Mouse (Mus musculus) forebrain, embryonic 11.5 days (tissue): ENCODE results near the gene Pbx1. TPM values are rescaled to one million over a fixed set of nuclear protein-coding genes. Genes with fewer than 3 reads are reported as not detected.
A peak's percentile ranks its signal among the peaks of the same experiment; 100 is the strongest.

ENCODE experiments used
- ATAC-seq: fragments of 200-750 bp; cut with Nextera tagmentation; replicated peaks from 2 replicates; pipeline ENCODE4 v1.8.0; 2017; ENCODE audit warnings: moderate TSS enrichment; ENCODE audit not compliant: low FRiP score
- DNase-seq: peaks from one replicate; pipeline ENCODE4 v3.0.0-alpha.2; 2017; ENCODE audit warnings: low spot score
- H3K27ac ChIP-seq: fragments of 300-500 bp; sonication (generic); 2 replicates; pipeline ENCODE4 v1.5.1; 2014; ENCODE audit warnings: low read depth, low read length
- H3K27me3 ChIP-seq: fragments of 300-500 bp; sonication (generic); 2 replicates; pipeline ENCODE4 v1.6.1; 2014; ENCODE audit warnings: mild to moderate bottlenecking, low read length, mixed read lengths; ENCODE audit not compliant: control insufficient read depth, insufficient read depth
- H3K36me3 ChIP-seq: fragments of 300-500 bp; sonication (generic); 2 replicates; pipeline ENCODE4 v1.6.1; 2014; ENCODE audit warnings: mild to moderate bottlenecking, low read length, moderate library complexity, mixed read lengths; ENCODE audit not compliant: control insufficient read depth, insufficient read depth
- H3K4me1 ChIP-seq: fragments of 300-500 bp; sonication (generic); replicated peaks from 2 replicates; pipeline ENCODE4 v1.6.1; 2014; ENCODE audit warnings: low read length, mixed read lengths; ENCODE audit not compliant: control insufficient read depth, insufficient read depth
- H3K4me2 ChIP-seq: fragments of 300-500 bp; sonication (generic); 2 replicates; pipeline ENCODE4 v1.6.1; 2014; ENCODE audit warnings: low read depth, mild to moderate bottlenecking, low read length, moderate library complexity, mixed read lengths; ENCODE audit not compliant: severe bottlenecking
- H3K4me3 ChIP-seq: fragments of 300-500 bp; sonication (generic); 2 replicates; pipeline ENCODE4 v1.5.1; 2014; ENCODE audit warnings: low read depth, low read length
- H3K9ac ChIP-seq: fragments of 300-500 bp; sonication (generic); 2 replicates; pipeline ENCODE4 v1.6.1; 2014; ENCODE audit warnings: low read length
- H3K9me3 ChIP-seq: fragments of 300-500 bp; sonication (generic); 2 replicates; pipeline ENCODE4 v1.6.1; 2016; ENCODE audit warnings: low read length, mixed read lengths; ENCODE audit not compliant: control insufficient read depth
- WGBS: fragments of 180-500 bp; shearing (Covaris S2); extraction: QIAGEN DNeasy Blood & Tissue Kit; methylation state at CpG from one replicate; pipeline ENCODE4 v1.1.7; 2014; 5-methylcytosine and 5-hydroxymethylcytosine counted together
- polyA plus RNA-seq: library from polyadenylated mRNA; unstranded; fragments of >200 nt; fragmentation: Nextera tagmentation; extraction: Ambion mirVana; gene quantifications from 2 replicates; pipeline ENCODE4 v1.2.1, GENCODE M21; 2014

The Pbx1 gene
- polyA plus RNA-seq, 1 experiment from 2014 or later = 51.1 TPM

- no peaks in the 10 kb centered on the region for H3K27me3 ChIP-seq
- DNase-seq (no peak), ATAC-seq (no peak)
- H3K9ac ChIP-seq = no peak overlapping the region
- no peak overlapping the region for H3K4me3 ChIP-seq
- no peaks in the 10 kb centered on the region for H3K36me3 ChIP-seq
- H3K4me2 ChIP-seq = no peak overlapping the region
- H3K9me3 ChIP-seq = no peaks in the 10 kb centered on the region
- WGBS = 85% methylated on average over 1 of the region's 1 CpGs
- 0 out of 2 replicates have a peak overlapping the region, but pooled peaks have one; percentile 38 for H3K27ac ChIP-seq
- H3K4me1 ChIP-seq = peaks cover 10% of the 10 kb centered on the region; the same call in 1 of the 2 replicates
Observed at GRCm38 (mm10) chr1:168230858-168231257, 201.2 kb downstream of the Pbx1 start.

GRCm38 (mm10) chr1:168230134-168230533 is 201.9 kb downstream of the Pbx1 start:
- H3K4me2 ChIP-seq = no peak overlapping the region
- no peak overlapping the region for H3K9ac ChIP-seq
- no peak overlapping the region for H3K27ac ChIP-seq
- no peak overlapping the region for H3K4me3 ChIP-seq
- WGBS = 58% methylated on average over 4 of the region's 4 CpGs
- H3K9me3 ChIP-seq = no peaks in the 10 kb centered on the region
- no peaks in the 10 kb centered on the region for H3K36me3 ChIP-seq
- DNase-seq (no peak), ATAC-seq (peak; percentile 35; the same call in 1 of the 2 replicates)
- H3K27me3 ChIP-seq = no peaks in the 10 kb centered on the region
- peaks cover 10% of the 10 kb centered on the region; the same call in 1 of the 2 replicates for H3K4me1 ChIP-seq

GRCm38 (mm10) chr1:168228756-168229526 is 203.1 kb downstream of the Pbx1 start:
- no peak overlapping the region for H3K9ac ChIP-seq
- no peak overlapping the region for H3K27ac ChIP-seq
- 84% methylated on average over 6 of the region's 6 CpGs for WGBS
- H3K4me1 ChIP-seq = peaks cover 8% of the 10 kb centered on the region; the same call in 1 of the 2 replicates
- no peak overlapping the region for H3K4me3 ChIP-seq
- no peak; the same call in 1 of the 2 replicates for ATAC-seq
- no peak overlapping the region for H3K4me2 ChIP-seq
- H3K36me3 ChIP-seq = no peaks in the 10 kb centered on the region
- no peaks in the 10 kb centered on the region for H3K9me3 ChIP-seq
- H3K27me3 ChIP-seq = no peaks in the 10 kb centered on the region
- DNase-seq = no peak

GRCm38 (mm10) chr1:168226150-168226549 is 205.9 kb downstream of the Pbx1 start:
- Histone ChIP-seq H3K4me2 (no peak overlapping the region), H3K4me1 (peaks cover 10% of the 10 kb centered on the region; the same call in 1 of the 2 replicates), H3K36me3 (no peaks in the 10 kb centered on the region), H3K9me3 (no peaks in the 10 kb centered on the region), H3K27me3 (no peaks in the 10 kb centered on the region), H3K4me3 (no peak overlapping the region), H3K9ac (no peak overlapping the region), H3K27ac (no peak overlapping the region)
- 66% methylated on average over 6 of the region's 6 CpGs for WGBS
- DNase-seq = no peak
- ATAC-seq = no peak

- Histone ChIP-seq H3K27me3 (no peaks in the 10 kb centered on the region), H3K36me3 (no peaks in the 10 kb centered on the region), H3K4me2 (no peak overlapping the region), H3K4me1 (peaks cover 11% of the 10 kb centered on the region; the same call in 1 of the 2 replicates), H3K9me3 (no peaks in the 10 kb centered on the region), H3K4me3 (no peak overlapping the region), H3K27ac (no peak overlapping the region), H3K9ac (no peak overlapping the region)
- DNase-seq = no peak
- WGBS = 88% methylated on average over 7 of the region's 7 CpGs
- ATAC-seq = no peak
Observed at GRCm38 (mm10) chr1:168225595-168226127, 206.4 kb downstream of the Pbx1 start.

- peaks cover 6% of the 10 kb centered on the region; the same call in 1 of the 2 replicates for H3K4me1 ChIP-seq
- H3K27me3 ChIP-seq = no peaks in the 10 kb centered on the region
- no peaks in the 10 kb centered on the region for H3K9me3 ChIP-seq
- H3K4me3 ChIP-seq = no peak overlapping the region
- no peak overlapping the region for H3K9ac ChIP-seq
- ATAC-seq = no peak
- H3K4me2 ChIP-seq = no peak overlapping the region
- 92% methylated on average over 5 of the region's 5 CpGs for WGBS
- DNase-seq = no peak
- no peaks in the 10 kb centered on the region for H3K36me3 ChIP-seq
- H3K27ac ChIP-seq = no peak overlapping the region
Observed at GRCm38 (mm10) chr1:168224218-168224617, 207.9 kb downstream of the Pbx1 start.

GRCm38 (mm10) chr1:168222794-168223193 is 209.3 kb downstream of the Pbx1 start:
- no peaks in the 10 kb centered on the region for H3K27me3 ChIP-seq
- H3K4me1 ChIP-seq = peaks cover 6% of the 10 kb centered on the region; the same call in 1 of the 2 replicates
- ATAC-seq (no peak), DNase-seq (no peak)
- no peak overlapping the region for H3K4me3 ChIP-seq
- no peak overlapping the region for H3K27ac ChIP-seq
- no peak overlapping the region for H3K9ac ChIP-seq
- no peaks in the 10 kb centered on the region for H3K9me3 ChIP-seq
- 92% methylated on average over 7 of the region's 7 CpGs for WGBS
- no peak overlapping the region for H3K4me2 ChIP-seq
- no peaks in the 10 kb centered on the region for H3K36me3 ChIP-seq

- Histone ChIP-seq H3K27ac (no peak overlapping the region), H3K4me3 (no peak overlapping the region), H3K27me3 (no peaks in the 10 kb centered on the region), H3K9ac (no peak overlapping the region), H3K36me3 (no peaks in the 10 kb centered on the region), H3K9me3 (no peaks in the 10 kb centered on the region), H3K4me2 (no peak overlapping the region), H3K4me1 (peaks cover 6% of the 10 kb centered on the region; the same call in 1 of the 2 replicates)
- WGBS = 46% methylated on average over 14 of the region's 14 CpGs
- ATAC-seq = 0 out of 2 replicates have a peak, but pooled peaks have one; percentile 18
- no peak for DNase-seq
Observed at GRCm38 (mm10) chr1:168221071-168221521, 211.0 kb downstream of the Pbx1 start.
